Mouse (Mus musculus) embryonic facial prominence, embryonic 10.5 days (tissue): Measurements from ENCODE around the gene Iah1. TPM values are rescaled to one million over a fixed set of nuclear protein-coding genes. Genes with fewer than 3 reads are reported as not detected.

Experiments used
- DNase-seq: peaks from one replicate; pipeline ENCODE4 v3.0.0-alpha.2; 2017; ENCODE audit warnings: low spot score
- H3K27ac ChIP-seq: fragments of 300-500 bp; sonication (generic); replicated peaks from 2 replicates; pipeline ENCODE4 v1.5.1; 2016; ENCODE audit warnings: mild to moderate bottlenecking
- H3K27me3 ChIP-seq: fragments of 300-500 bp; sonication (generic); replicated peaks from 2 replicates; pipeline ENCODE4 v1.6.1; 2016; ENCODE audit warnings: low read depth, mild to moderate bottlenecking; ENCODE audit not compliant: poor library complexity, severe bottlenecking
- H3K36me3 ChIP-seq: fragments of 300-500 bp; sonication (generic); replicated peaks from 2 replicates; pipeline ENCODE4 v1.6.1; 2016; ENCODE audit warnings: mild to moderate bottlenecking, moderate library complexity
- H3K4me1 ChIP-seq: fragments of 300-500 bp; sonication (generic); 2 replicates; pipeline ENCODE4 v1.6.1; 2016
- H3K4me3 ChIP-seq: fragments of 300-500 bp; sonication (generic); 2 replicates; pipeline ENCODE4 v1.5.1; 2016; ENCODE audit warnings: mild to moderate bottlenecking, moderate library complexity
- H3K9me3 ChIP-seq: fragments of 300-500 bp; sonication (generic); 2 replicates; pipeline ENCODE4 v1.6.1; 2016; ENCODE audit warnings: mild to moderate bottlenecking
- whole genome bisulfite sequencing: fragments of 180-500 bp; shearing (Covaris S2); methylation state at CpG from one replicate; pipeline ENCODE4 v1.1.7; 2016; 5-methylcytosine and 5-hydroxymethylcytosine counted together
- polyA plus RNA-seq: library from polyadenylated mRNA; unstranded; fragments of >200 nt; fragmentation: Nextera tagmentation; extraction: Ambion mirVana; gene quantifications from 2 replicates; pipeline ENCODE4 v1.2.1, GENCODE M21; 2016

Iah1 gene
- polyA plus RNA-seq, 1 experiment from 2014 or later: 43.0 TPM

DNA sequence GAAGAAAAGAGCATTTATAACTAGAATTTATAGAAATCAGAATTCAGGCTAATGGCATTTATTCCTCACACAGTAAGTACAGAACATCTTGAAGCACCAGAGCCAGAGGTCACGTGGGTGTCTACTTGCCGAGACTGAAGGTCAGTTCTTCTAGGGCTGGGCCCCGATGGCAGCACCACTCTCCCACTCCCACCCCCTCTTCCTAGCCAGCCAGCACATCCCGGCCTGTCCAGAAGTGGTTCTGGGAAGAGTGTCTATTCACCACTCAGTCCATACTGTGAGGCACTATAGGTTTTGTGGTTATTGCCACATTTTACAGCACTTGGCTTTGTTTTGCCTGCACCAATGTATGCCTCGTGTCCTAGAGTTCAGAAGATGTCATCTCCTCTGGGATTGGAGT is 7.9 kb downstream of the Iah1 start:
- WGBS: 85% methylated on average over 5 of the region's 5 CpGs
- H3K27ac ChIP-seq: no peak overlapping the region
- no peaks in the 10 kb centered on the region for H3K4me1 ChIP-seq
- H3K36me3 ChIP-seq: peaks cover 100% of the 10 kb centered on the region
- no peak for DNase-seq
- H3K9me3 ChIP-seq: no peaks in the 10 kb centered on the region
- H3K27me3 ChIP-seq: no peaks in the 10 kb centered on the region
- no peak overlapping the region for H3K4me3 ChIP-seq

DNA sequence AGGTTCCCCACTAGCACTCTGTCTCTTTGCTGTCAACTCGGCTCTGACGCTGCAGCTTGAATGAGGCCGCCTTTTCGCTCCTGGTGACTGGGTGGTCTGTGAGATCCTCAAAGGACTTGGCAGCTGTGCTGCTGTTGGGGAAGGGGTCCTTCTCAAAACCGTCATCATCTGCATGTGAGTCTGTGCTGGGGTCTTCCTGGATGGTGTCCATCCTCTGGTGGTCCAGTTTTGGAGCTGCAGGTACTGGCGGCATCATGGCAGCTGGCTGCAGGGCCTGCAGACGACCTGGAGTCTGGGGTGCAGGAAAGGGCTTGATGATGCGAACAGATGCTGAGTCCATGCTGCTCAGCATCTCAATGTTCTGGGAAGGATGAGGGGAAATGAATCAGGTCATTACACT is 9.1 kb downstream of the Iah1 start:
- 89% methylated on average over 8 of the region's 8 CpGs for WGBS
- no peaks in the 10 kb centered on the region for H3K27me3 ChIP-seq
- H3K4me3 ChIP-seq: no peak overlapping the region
- no peak for DNase-seq
- no peaks in the 10 kb centered on the region for H3K4me1 ChIP-seq
- no peak overlapping the region for H3K27ac ChIP-seq
- peaks cover 100% of the 10 kb centered on the region for H3K36me3 ChIP-seq
- no peaks in the 10 kb centered on the region for H3K9me3 ChIP-seq

DNA sequence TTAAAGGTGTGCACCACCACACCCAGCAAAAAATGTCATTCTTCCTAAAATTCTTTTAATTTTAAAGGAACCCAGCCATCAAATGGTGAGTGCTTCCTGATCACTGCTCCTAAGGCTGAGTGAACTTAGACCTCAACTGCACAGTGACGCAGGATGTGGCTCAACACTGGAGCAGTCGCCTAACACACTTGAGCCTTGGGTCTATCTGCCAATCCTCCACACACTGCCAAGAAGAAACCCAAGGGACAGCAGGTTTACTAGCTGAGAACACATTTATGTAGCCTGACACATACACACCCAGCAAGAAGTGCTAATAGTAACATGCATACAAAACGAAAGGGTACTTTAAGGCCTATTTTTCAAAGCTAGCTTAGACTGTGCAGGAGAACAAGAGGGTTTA is 10.1 kb downstream of the Iah1 start:
- no peak for DNase-seq
- Histone ChIP-seq H3K27ac (no peak overlapping the region), H3K27me3 (no peaks in the 10 kb centered on the region), H3K4me1 (no peaks in the 10 kb centered on the region), H3K4me3 (no peak overlapping the region), H3K9me3 (no peaks in the 10 kb centered on the region), H3K36me3 (peaks cover 100% of the 10 kb centered on the region)
- 97% methylated on average over 3 of the region's 3 CpGs for WGBS

DNA sequence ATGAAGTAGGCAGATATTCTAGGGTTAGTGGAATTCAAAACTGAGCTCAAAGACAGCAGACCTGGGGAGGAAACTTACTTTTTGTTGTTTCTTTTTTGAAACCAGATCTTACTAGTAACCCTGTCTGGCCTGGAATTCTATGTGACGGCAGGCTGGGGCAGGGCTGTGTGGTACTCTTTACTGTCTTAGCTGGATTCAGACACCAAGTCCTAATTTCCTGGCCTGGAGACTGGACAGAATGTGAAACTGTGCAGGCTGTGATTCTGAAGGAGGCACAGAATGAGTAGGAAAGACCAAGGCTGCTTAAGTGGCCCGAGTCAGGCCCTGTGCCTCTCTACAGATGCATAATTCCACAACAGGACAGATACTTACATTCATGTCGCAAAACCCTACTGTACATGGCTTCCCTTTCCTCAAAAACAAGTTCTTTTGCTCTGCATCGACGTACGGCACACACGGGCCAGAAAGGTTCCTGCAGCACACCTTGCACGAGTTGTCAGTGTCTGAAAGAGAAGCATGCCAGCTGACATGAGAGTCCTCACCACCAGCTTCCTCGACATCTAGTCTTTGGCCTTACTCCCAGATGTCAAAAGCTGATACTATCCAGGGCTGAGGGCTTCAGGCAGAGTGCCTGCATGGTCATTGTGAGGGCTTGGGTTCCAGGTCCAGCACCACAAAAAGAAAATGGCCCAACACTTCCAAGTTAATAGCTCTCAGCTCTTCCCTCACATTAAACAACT is 13.6 kb downstream of the Iah1 start:
- DNase-seq: no peak
- H3K4me1 ChIP-seq: no peaks in the 10 kb centered on the region
- 91% methylated on average over 9 of the region's 9 CpGs for WGBS
- H3K4me3 ChIP-seq: no peak overlapping the region
- no peaks in the 10 kb centered on the region for H3K27me3 ChIP-seq
- H3K9me3 ChIP-seq: no peaks in the 10 kb centered on the region
- peaks cover 97% of the 10 kb centered on the region for H3K36me3 ChIP-seq
- H3K27ac ChIP-seq: no peak overlapping the region

DNA sequence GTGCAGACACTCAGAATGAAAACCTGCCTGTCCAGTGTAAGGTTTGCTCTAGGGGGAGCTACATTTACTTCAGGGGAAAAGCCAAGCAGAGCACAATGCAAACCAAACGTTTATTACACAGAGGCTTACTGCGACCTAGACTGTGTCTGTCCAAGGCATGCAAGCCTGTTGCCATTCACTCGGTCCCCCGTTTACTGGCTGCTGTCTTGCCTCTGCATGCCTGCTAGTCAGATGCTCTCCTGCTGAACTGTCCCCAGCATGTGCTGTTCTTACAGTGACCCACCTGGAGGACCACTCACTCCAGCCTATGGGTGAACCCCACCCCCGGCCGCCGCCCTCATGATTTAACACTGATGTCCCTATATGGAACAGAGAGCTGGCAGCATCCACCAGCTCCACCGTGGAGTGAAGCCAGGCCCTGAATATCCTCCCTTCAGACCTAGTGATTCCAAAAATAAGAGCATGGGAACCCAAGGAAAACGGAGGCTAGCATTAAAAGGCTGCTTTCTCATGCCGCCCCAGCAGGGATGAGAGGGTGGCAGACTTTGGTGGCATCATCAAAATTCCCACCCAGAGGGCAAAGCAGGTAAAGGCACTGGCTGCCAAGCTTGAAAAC is 14.9 kb downstream of the Iah1 start:
- no peak for DNase-seq
- 90% methylated on average over 10 of the region's 10 CpGs for WGBS
- H3K27ac ChIP-seq: no peak overlapping the region
- H3K27me3 ChIP-seq: no peaks in the 10 kb centered on the region
- H3K4me1 ChIP-seq: no peaks in the 10 kb centered on the region
- H3K9me3 ChIP-seq: no peaks in the 10 kb centered on the region
- H3K4me3 ChIP-seq: no peak overlapping the region
- H3K36me3 ChIP-seq: peaks cover 97% of the 10 kb centered on the region

DNA sequence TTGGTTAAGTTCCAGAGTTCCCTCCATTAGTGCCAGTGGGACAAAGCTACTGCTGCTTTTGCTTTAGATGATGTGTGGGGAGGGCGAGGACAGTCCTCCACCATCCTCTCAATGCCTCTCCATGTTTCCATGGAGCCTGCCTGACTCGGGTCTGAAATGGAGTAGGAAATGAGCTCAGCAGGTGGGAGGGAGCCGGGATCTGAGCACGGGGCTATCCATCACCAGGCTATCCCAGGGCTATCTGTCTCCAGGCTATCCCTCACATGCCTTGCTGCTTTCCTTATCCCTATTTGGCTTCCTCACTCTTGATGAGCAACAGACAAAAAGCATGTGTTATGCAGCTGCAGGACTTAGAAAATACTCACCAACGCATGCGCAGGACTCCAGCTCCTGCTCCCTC is 15.5 kb downstream of the Iah1 start:
- DNase-seq: no peak
- peaks cover 97% of the 10 kb centered on the region for H3K36me3 ChIP-seq
- no peak overlapping the region for H3K4me3 ChIP-seq
- H3K27me3 ChIP-seq: no peaks in the 10 kb centered on the region
- 81% methylated on average over 6 of the region's 6 CpGs for WGBS
- H3K4me1 ChIP-seq: no peaks in the 10 kb centered on the region
- no peaks in the 10 kb centered on the region for H3K9me3 ChIP-seq
- no peak overlapping the region for H3K27ac ChIP-seq

DNA sequence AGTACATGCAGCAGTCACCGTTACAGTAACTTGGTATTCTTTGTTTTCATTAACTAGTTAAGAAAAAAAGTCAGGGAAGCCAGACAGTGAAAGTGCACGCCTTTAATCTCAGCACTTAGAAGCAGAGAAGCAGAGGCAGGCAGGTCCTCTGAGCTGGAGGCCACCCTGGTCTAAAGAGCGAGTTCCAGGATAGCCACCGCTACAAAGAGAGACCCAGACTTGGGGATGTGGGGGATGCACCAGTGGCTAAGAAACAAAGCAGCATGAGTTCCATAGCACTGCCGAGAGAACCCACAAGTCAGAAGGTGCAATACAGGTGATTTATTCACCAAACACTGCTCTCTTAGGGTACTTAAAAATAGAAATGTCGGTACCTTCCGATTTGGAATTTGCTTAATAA is 16.8 kb downstream of the Iah1 start:
- Histone ChIP-seq H3K9me3 (no peaks in the 10 kb centered on the region), H3K4me3 (no peak overlapping the region), H3K27me3 (no peaks in the 10 kb centered on the region), H3K36me3 (peaks cover 91% of the 10 kb centered on the region), H3K27ac (no peak overlapping the region), H3K4me1 (no peaks in the 10 kb centered on the region)
- DNase-seq: no peak
- 93% methylated on average over 7 of the region's 7 CpGs for WGBS

DNA sequence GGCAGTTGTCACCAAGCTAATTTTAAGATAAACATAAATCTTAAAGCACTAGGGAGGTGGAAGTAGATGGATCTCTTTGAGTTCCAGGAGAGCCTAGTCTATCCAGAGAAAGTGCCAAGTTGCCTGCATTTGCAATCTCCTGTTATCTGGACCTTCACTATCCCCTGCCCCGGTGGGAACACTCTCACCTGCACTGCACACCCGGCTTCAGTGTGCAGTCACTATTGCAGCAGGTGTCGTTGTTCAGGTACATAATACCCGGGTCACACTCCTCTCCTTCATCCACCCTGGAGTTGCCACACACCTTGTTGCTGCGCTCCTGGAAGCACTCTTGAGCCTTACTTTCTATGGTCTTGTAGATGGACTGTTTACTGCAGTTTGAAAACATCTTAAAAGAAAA is 17.6 kb downstream of the Iah1 start:
- no peak overlapping the region for H3K4me3 ChIP-seq
- no peaks in the 10 kb centered on the region for H3K4me1 ChIP-seq
- DNase-seq: no peak
- H3K27me3 ChIP-seq: no peaks in the 10 kb centered on the region
- H3K9me3 ChIP-seq: no peaks in the 10 kb centered on the region
- WGBS: 91% methylated on average over 5 of the region's 5 CpGs
- no peak overlapping the region for H3K27ac ChIP-seq
- H3K36me3 ChIP-seq: peaks cover 90% of the 10 kb centered on the region

DNA sequence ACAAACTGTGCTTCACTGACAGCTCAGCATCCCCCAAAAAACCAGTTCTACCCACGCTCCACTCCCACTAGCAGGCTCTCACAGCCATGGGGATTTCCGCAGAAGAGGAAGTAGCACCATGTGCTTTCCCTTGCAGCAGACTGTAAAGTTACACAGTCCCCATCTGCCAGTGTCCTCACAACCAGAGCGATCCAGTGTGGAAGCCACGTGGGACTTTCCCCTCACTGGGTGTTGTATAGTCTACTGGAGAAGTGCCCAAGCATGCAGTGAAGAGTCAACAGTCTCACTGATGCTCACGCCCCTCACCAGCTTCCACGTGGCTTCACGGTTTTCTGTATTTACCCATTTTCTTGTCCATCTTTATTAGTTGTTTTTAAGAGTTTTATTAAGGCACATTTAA is 19.7 kb downstream of the Iah1 start:
- no peaks in the 10 kb centered on the region for H3K4me1 ChIP-seq
- H3K27ac ChIP-seq: no peak overlapping the region
- H3K9me3 ChIP-seq: no peaks in the 10 kb centered on the region
- 91% methylated on average over 7 of the region's 7 CpGs for WGBS
- H3K4me3 ChIP-seq: no peak overlapping the region
- peaks cover 90% of the 10 kb centered on the region for H3K36me3 ChIP-seq
- H3K27me3 ChIP-seq: no peaks in the 10 kb centered on the region
- DNase-seq: no peak

DNA sequence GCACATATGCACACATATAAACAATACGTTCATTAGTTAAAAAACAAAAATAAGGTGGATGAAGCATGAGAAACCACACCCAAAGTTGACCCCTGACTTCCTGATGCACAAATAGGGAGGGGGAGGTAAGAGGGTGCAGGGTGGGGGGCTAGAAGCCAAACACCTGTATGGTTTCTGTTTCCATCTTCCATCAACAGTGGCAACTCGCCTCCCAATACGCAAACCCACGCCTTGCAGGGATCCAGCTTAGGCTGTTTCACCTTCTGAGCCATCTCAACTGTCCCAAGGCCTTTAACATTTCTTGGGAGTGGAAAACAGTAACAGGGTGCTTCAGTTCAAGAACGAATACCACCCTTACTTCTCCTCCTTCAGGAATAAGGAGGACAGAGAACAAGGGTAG is 21.0 kb downstream of the Iah1 start:
- no peaks in the 10 kb centered on the region for H3K27me3 ChIP-seq
- 93% methylated on average over 5 of the region's 5 CpGs for WGBS
- DNase-seq: no peak

DNA sequence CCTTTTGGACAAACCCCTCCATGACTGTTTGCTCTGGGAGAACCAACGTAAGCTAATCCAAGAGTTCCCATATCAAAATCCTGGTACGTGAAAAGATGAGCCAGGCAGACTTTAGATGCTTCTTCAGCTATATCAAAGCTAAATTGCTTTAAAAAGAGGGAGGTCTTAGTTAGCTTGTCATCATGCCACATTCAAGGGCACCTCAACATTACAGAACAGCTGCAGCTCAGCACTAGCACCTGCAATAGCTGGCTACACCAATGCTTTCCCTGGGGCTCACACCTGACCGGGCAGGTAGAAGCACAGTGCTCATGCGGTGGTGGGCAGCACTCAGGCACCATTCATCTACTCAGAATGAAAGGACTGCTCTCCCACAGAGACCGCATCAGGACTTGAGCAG is 24.5 kb downstream of the Iah1 start:
- Histone ChIP-seq H3K4me1 (no peaks in the 10 kb centered on the region), H3K4me3 (no peak overlapping the region), H3K27me3 (no peaks in the 10 kb centered on the region), H3K27ac (no peak overlapping the region), H3K36me3 (peaks cover 85% of the 10 kb centered on the region), H3K9me3 (no peaks in the 10 kb centered on the region)
- no peak for DNase-seq
- 94% methylated on average over 5 of the region's 5 CpGs for WGBS

More for the DNA sequence above, 21.0 kb downstream of the Iah1 start:
- Histone ChIP-seq H3K9me3 (no peaks in the 10 kb centered on the region), H3K27ac (no peak overlapping the region), H3K4me1 (no peaks in the 10 kb centered on the region), H3K4me3 (no peak overlapping the region), H3K36me3 (peaks cover 88% of the 10 kb centered on the region)

DNA sequence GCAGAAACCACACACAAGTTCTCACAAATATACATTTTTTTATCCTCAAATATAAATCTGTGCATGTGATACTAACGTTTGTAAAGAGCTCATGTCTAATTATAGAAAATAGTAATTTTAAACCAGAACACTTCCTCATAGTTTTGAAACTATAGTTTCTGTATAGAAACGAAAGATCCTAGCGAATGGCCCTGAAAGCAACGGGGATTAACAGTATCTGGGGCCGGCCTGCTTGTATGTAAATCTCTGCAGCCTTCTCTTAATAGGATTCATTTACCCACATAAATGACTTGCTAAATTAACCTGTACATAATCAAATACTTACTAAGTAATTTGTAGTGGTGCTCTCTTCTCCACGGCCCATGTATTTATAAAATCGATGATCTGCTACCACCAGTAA is 30.8 kb downstream of the Iah1 start:
- DNase-seq: no peak
- Histone ChIP-seq H3K36me3 (peaks cover 83% of the 10 kb centered on the region), H3K27ac (no peak overlapping the region), H3K4me3 (no peak overlapping the region), H3K9me3 (peaks cover 2% of the 10 kb centered on the region; the same call in 1 of the 2 replicates), H3K27me3 (no peaks in the 10 kb centered on the region), H3K4me1 (no peaks in the 10 kb centered on the region)
- 95% methylated on average over 7 of the region's 7 CpGs for WGBS

DNA sequence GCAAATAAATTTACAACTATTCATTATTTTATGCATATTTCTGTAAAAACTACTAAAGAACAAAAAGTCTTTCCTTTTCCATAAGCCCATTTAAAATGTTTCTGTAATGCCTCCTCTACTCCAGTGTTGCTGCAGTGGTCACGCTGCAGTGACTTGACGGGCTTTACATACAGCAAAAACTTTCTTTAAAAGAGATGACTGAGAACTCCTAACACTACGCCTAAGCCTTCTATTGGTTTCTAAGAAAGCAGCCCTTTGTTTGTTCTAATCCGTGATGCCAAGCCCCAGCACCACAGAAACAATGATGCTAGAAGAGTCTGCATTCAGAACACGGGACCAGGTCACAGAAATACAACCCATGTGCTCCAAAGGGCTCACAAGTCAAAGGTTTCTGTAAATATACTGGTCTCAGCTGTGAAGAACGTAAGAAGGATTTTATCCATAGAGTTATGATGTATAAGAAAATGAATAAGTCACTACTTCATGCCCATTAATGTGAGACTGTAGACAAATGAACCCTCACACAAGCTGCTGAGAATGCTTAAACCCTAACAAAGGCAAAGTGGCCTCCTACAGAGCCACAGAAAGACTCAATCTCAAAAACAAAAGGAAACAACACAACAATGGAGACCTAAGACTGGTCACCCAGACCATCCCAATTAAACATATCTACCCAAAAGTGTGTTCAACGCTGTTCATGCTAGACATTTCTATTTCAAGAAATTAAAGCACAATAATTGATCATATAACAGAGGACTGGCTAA is 34.1 kb downstream of the Iah1 start:
- peaks cover 89% of the 10 kb centered on the region for H3K36me3 ChIP-seq
- 48% methylated on average over 7 of the region's 7 CpGs for WGBS
- no peak overlapping the region for H3K4me3 ChIP-seq
- no peak overlapping the region for H3K27ac ChIP-seq
- H3K9me3 ChIP-seq: peaks cover 5% of the 10 kb centered on the region; the same call in 1 of the 2 replicates
- H3K27me3 ChIP-seq: no peaks in the 10 kb centered on the region
- H3K4me1 ChIP-seq: no peaks in the 10 kb centered on the region
- no peak for DNase-seq
